Mouse (Mus musculus) cerebellum, adult 2 months (tissue): Measurements from ENCODE around the gene Ykt6.

Experiments
- CTCF ChIP-seq: fragments of 200-500 bp; IDR thresholded peaks from 2 replicates; pipeline ENCODE4 v1.5.1; 2011; ENCODE audit warnings: low read depth, mild to moderate bottlenecking, control low read depth, low read length, moderate library complexity, borderline replicate concordance; ENCODE audit not compliant: insufficient read depth
- POLR2A ChIP-seq: fragments of 200-500 bp; IDR thresholded peaks from 2 replicates; pipeline ENCODE4 v1.6.1; 2011; ENCODE audit warnings: low read length, control low read depth, borderline replicate concordance; ENCODE audit not compliant: insufficient read depth

DNA sequence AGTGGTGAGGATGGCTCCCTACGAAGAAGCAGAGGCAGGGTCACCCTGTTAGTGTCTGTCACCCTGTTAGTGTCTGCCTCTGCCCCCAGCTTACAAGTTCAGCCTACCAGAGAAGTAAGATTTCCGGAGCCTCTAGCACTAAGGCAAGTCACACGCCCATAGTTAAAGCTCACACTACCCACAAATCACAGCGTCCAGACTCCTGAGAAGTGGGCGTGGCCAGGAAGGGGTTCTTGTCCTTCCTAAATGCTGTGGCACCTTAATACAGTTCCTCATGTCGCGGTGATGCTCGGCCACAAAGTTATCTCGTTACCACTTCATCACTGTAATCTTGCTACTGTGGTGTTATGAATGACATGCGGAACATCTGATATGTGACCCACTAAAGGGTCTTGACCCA is 32.6 kb downstream of the Ykt6 start:
- TF ChIP-seq CTCF (no peak), POLR2A (no peak)
